Mouse (Mus musculus) myocyte (in vitro differentiated cells): ENCODE measurements around the gene Fkbp11. TPM values are rescaled to one million over a fixed set of nuclear protein-coding genes. Genes with fewer than 3 reads are reported as not detected.

Experiments
- H3K27me3 ChIP-seq: one replicate; pipeline ENCODE4 v1.6.1; 2011; ENCODE audit not compliant: control insufficient read depth, insufficient read depth, insufficient read length
- H3K36me3 ChIP-seq: one replicate; pipeline ENCODE4 v1.6.1; 2011; ENCODE audit not compliant: control insufficient read depth, insufficient read depth
- H3K4me2 ChIP-seq: one replicate; pipeline ENCODE4 v1.6.1; 2011; ENCODE audit warnings: low read depth, control low read depth
- H3K4me3 ChIP-seq: one replicate; pipeline ENCODE4 v1.5.1; 2011; ENCODE audit warnings: mild to moderate bottlenecking, control low read depth, moderate library complexity
- H3K79me2 ChIP-seq: one replicate; pipeline ENCODE4 v1.6.1; 2011; ENCODE audit not compliant: control insufficient read depth, insufficient read depth
- H3ac ChIP-seq: one replicate; pipeline ENCODE4 v1.6.1; 2011; ENCODE audit not compliant: control insufficient read depth, insufficient read length
- CEBPB ChIP-seq: IDR thresholded peaks from 2 replicates; pipeline ENCODE4 v1.6.1; 2011; ENCODE audit warnings: mild to moderate bottlenecking, moderate library complexity; ENCODE audit not compliant: poor library complexity, insufficient read depth, severe bottlenecking
- E2F4 ChIP-seq: IDR thresholded peaks from one replicate; pipeline ENCODE4 v1.6.1; 2011; ENCODE audit warnings: mild to moderate bottlenecking, control low read depth, moderate library complexity; ENCODE audit not compliant: insufficient read depth
- MAX ChIP-seq: IDR thresholded peaks from one replicate; pipeline ENCODE4 v1.6.1; 2011; ENCODE audit warnings: low read depth, mild to moderate bottlenecking, control low read depth
- MYOD1 ChIP-seq, 3 experiments: IDR thresholded peaks; one replicate each; pipeline ENCODE4 v1.6.1; 2011; ENCODE audit warnings: control low read depth in 2 of 3, low read depth in 2 of 3, mild to moderate bottlenecking in 2 of 3, moderate library complexity in 1 of 3; ENCODE audit not compliant: insufficient read length in 2 of 3, control insufficient read depth in 1 of 3
- MYOG ChIP-seq, 3 experiments: IDR thresholded peaks; one replicate each; pipeline ENCODE4 v1.6.1; 2011; ENCODE audit warnings: control low read depth in 2 of 3, low read depth in 2 of 3, mild to moderate bottlenecking in 2 of 3; ENCODE audit not compliant: insufficient read length in 2 of 3, control insufficient read depth in 1 of 3, insufficient read depth in 1 of 3
- USF1 ChIP-seq: IDR thresholded peaks from one replicate; pipeline ENCODE4 v1.6.1; 2011; ENCODE audit warnings: low read depth, mild to moderate bottlenecking, control low read depth, moderate library complexity
- polyA plus RNA-seq: library from polyadenylated mRNA; unstranded; fragments of >200 nt; fragmentation: generic; extraction: Trizol; gene quantifications from one replicate; pipeline ENCODE4 v1.2.1, GENCODE M21; 2012; ENCODE audit warnings: missing spikeins

Gene Fkbp11
- polyA plus RNA-seq, 1 experiment: 52.9 TPM

GRCm38 (mm10) chr15:98675634-98676250 is 52.3 kb downstream of the Fkbp11 start:
- TF ChIP-seq MYOD1 (IDR thresholded peaks at IDR 0.05; ENCODE audit: control insufficient read depth in 1 of 3, insufficient read length in 2 of 3, low read depth in 2 of 3): peak in 1 of 3 experiments; percentile 35
- TF ChIP-seq MYOG (IDR thresholded peaks at IDR 0.05; ENCODE audit: control insufficient read depth in 1 of 3, insufficient read depth in 1 of 3, insufficient read length in 2 of 3, low read depth in 2 of 3): peak in 1 of 3 experiments; percentile 19
- TF ChIP-seq MAX: no peak
- TF ChIP-seq E2F4: no peak
- Histone ChIP-seq H3K36me3 (peaks cover under 1% of the 10 kb centered on the region), H3K79me2 (no peaks in the 10 kb centered on the region), H3ac (peak overlapping the region; percentile 8), H3K27me3 (no peaks in the 10 kb centered on the region), H3K4me3 (peak overlapping the region; percentile 51), H3K4me2 (peak overlapping the region; percentile 97)

DNA sequence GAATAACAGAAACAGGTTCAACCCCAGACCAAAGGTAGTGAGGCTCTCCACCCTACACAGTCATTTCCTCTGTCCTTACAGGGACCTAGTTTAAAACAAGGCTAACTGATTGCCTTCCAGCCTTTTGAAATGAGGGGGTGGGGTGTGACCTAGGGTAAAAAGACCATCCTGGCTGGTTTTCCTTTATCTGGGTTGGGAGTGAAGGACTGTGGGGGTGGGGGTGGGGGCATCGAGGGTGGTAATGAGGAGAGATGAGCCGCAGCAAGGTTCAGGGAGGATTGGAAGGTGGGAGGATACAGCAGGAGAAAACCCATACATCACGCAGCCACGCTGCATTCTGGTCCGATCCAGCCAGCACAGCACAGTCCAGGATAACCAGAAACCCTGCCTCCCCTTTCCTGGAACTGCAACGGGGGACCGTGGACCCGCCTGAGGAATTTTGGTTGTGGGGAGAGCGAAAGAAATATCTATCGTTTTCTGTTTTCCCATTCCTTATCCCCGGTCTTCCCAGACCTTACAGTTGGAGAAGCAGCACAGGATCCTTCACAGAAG is 52.9 kb downstream of the Fkbp11 start:
- Histone ChIP-seq H3K4me2 (peak overlapping the region; percentile 97), H3K27me3 (no peaks in the 10 kb centered on the region), H3ac (no peak overlapping the region), H3K79me2 (no peaks in the 10 kb centered on the region), H3K36me3 (peaks cover 6% of the 10 kb centered on the region), H3K4me3 (peak overlapping the region; percentile 51)
- TF ChIP-seq USF1 (no peak), CEBPB (no peak), MAX (no peak), E2F4 (no peak)

Other genes with a start within 250 kb of the Fkbp11 start
- gene Lalba, start 245.5 kb downstream of the Fkbp11 start, polyA plus RNA-seq: not detected
- not detected for gene Olfr279, start 235.8 kb downstream of the Fkbp11 start, polyA plus RNA-seq
- gene Kansl2, start 193.9 kb downstream of the Fkbp11 start, polyA plus RNA-seq: 109 TPM
- 12.6 TPM for gene Ccnt1, start 157.3 kb downstream of the Fkbp11 start, polyA plus RNA-seq
- 0.10 TPM for gene 4930415O20Rik, start 157.2 kb downstream of the Fkbp11 start, polyA plus RNA-seq
- 32.4 TPM for gene Adcy6, start 118.1 kb downstream of the Fkbp11 start, polyA plus RNA-seq
- gene Cacnb3, start 97.4 kb downstream of the Fkbp11 start, polyA plus RNA-seq: 80.8 TPM
- gene Ddx23, start 65.3 kb downstream of the Fkbp11 start, polyA plus RNA-seq: 102 TPM
- gene Rnd1, start 50.7 kb downstream of the Fkbp11 start, polyA plus RNA-seq: 14.4 TPM
- 2.4 TPM for gene Ccdc65, start 20.0 kb downstream of the Fkbp11 start, polyA plus RNA-seq
- 72.0 TPM for gene Arf3, start 35.0 kb upstream of the Fkbp11 start, polyA plus RNA-seq
- gene Wnt10b, start 50.0 kb upstream of the Fkbp11 start, polyA plus RNA-seq: 3.3 TPM
- gene Wnt1, start 61.7 kb upstream of the Fkbp11 start, polyA plus RNA-seq: 0.06 TPM
- gene Ddn, start 81.3 kb upstream of the Fkbp11 start, polyA plus RNA-seq: 0.11 TPM
- 99.7 TPM for gene Prkag1, start 103.3 kb upstream of the Fkbp11 start, polyA plus RNA-seq
- gene Kmt2d, start 143.0 kb upstream of the Fkbp11 start, polyA plus RNA-seq: 27.1 TPM
- gene Rhebl1, start 166.3 kb upstream of the Fkbp11 start, polyA plus RNA-seq: 7.6 TPM
- gene Dhh, start 170.3 kb upstream of the Fkbp11 start, polyA plus RNA-seq: 0.11 TPM
- 33.4 TPM for gene Lmbr1l, start 190.0 kb upstream of the Fkbp11 start, polyA plus RNA-seq
- 2,204 TPM for gene Tuba1b, start 206.4 kb upstream of the Fkbp11 start, polyA plus RNA-seq
- gene Gm49450, start 225.4 kb upstream of the Fkbp11 start, polyA plus RNA-seq: 0.84 TPM
- 3,074 TPM for gene Tuba1a, start 225.5 kb upstream of the Fkbp11 start, polyA plus RNA-seq